Mouse (Mus musculus) lung, adult 2 months (tissue): ENCODE measurements at regions not wholly inside any gene's neighbourhood (a gene's known extent, or its start where the extent isn't known, plus 50 kb on each side); places are given as distances from the start of the nearest gene placed in this dataset.

Experiments used
- CTCF ChIP-seq: fragments of 200-500 bp; IDR thresholded peaks from 2 replicates; pipeline ENCODE4 v1.5.1; 2011; ENCODE audit warnings: mild to moderate bottlenecking, low read length, control low read depth; ENCODE audit not compliant: insufficient read depth
- POLR2A ChIP-seq: fragments of 200-500 bp; IDR thresholded peaks from 2 replicates; pipeline ENCODE4 v1.6.1; 2011; ENCODE audit warnings: low read depth, mild to moderate bottlenecking, control low read depth, low read length, borderline replicate concordance; ENCODE audit errors: extremely low read depth

- TF ChIP-seq CTCF (no peak), POLR2A (no peak)
Measured at GRCm38 (mm10) chrX:162274581-162274980, 115.1 kb upstream of the Nhs start.
